Mouse (Mus musculus): ENCODE measurements at regions not wholly inside any gene's neighbourhood (a gene's known extent, or its start where the extent isn't known, plus 50 kb on each side); places are given as distances from the start of the nearest gene placed in this dataset.
"Not testable (repeated sequence)": the region's sequence is repeated elsewhere in the genome, so short reads cannot be mapped to it uniquely, and the experiment has no call there.

GRCm38 (mm10) chr5:60228966-60229365 lies 1579.7 kb upstream of the G6pd2 start:
- no peaks in the 10 kb centered on the region; the same call in 1 of the 2 replicates for H3K4me1 ChIP-seq (replicated peaks)
- no peak overlapping the region for H3K27ac ChIP-seq
- H3K4me3 ChIP-seq = no peak overlapping the region
- no peak overlapping the region for H3K4me2 ChIP-seq
- H3K36me3 ChIP-seq = no peaks in the 10 kb centered on the region
- no peaks in the 10 kb centered on the region for H3K9me3 ChIP-seq
- ATAC-seq (ENCODE audit: low FRiP score) = no peak
- no peaks in the 10 kb centered on the region for H3K27me3 ChIP-seq
- no peak overlapping the region for H3K9ac ChIP-seq
- WGBS = 39% methylated on average over 6 of the region's 6 CpGs

- H3K4me3 ChIP-seq = peak overlapping the region; percentile 23
- H3K9me3 ChIP-seq, H3K36me3 ChIP-seq: not testable (repeated sequence)
These were observed 1577.3 kb upstream of the G6pd2 start for GRCm38 (mm10) chr5:60231232-60231891.

GRCm38 (mm10) chr5:60244185-60244584 lies 1564.4 kb upstream of the G6pd2 start:
- no peak overlapping the region for H3K9ac ChIP-seq
- H3K27ac ChIP-seq = no peak overlapping the region
- H3K27me3 ChIP-seq = no peaks in the 10 kb centered on the region
- ATAC-seq (ENCODE audit: low FRiP score) = no peak
- H3K36me3 ChIP-seq = no peaks in the 10 kb centered on the region
- H3K4me2 ChIP-seq = no peak overlapping the region
- H3K9me3 ChIP-seq = no peaks in the 10 kb centered on the region
- no peaks in the 10 kb centered on the region for H3K4me1 ChIP-seq (replicated peaks)
- 94% methylated on average over 2 of the region's 2 CpGs for WGBS
- no peak overlapping the region for H3K4me3 ChIP-seq

More at GRCm38 (mm10) chr5:60231232-60231891, 1577.3 kb upstream of the G6pd2 start:
- H3K27ac ChIP-seq; H3K27me3 ChIP-seq; H3K4me1 ChIP-seq (replicated peaks); H3K9ac ChIP-seq: not testable (repeated sequence)
- H3K4me2 ChIP-seq = peak overlapping the region; percentile 44
- ATAC-seq (ENCODE audit: low FRiP score) = peak; percentile 77
- 12% methylated on average over 28 of the region's 30 CpGs for WGBS

- H3K9ac ChIP-seq = no peak overlapping the region
- H3K9me3 ChIP-seq = no peaks in the 10 kb centered on the region
- no peak overlapping the region for H3K4me2 ChIP-seq
- no peaks in the 10 kb centered on the region for H3K27me3 ChIP-seq
- H3K4me3 ChIP-seq = no peak overlapping the region
- no peak for ATAC-seq (ENCODE audit: low FRiP score)
- no peaks in the 10 kb centered on the region for H3K4me1 ChIP-seq (replicated peaks)
- no peaks in the 10 kb centered on the region for H3K36me3 ChIP-seq
- no peak overlapping the region for H3K27ac ChIP-seq
- WGBS = 90% methylated on average over 2 of the region's 2 CpGs
These were observed 1531.9 kb upstream of the G6pd2 start for GRCm38 (mm10) chr5:60276696-60277095.

Data from hindbrain, embryonic 13.5 days (tissue).